Mouse (Mus musculus): ENCODE data around the gene Kctd7. TPM values are rescaled to one million over a fixed set of nuclear protein-coding genes. Genes with fewer than 3 reads are reported as not detected.

The Kctd7 gene
- polyA plus RNA-seq, 1 experiment from 2014 or later, result 4.9 TPM

GRCm38 (mm10) chr5:130145961-130146360, 1.3 kb downstream of the Kctd7 start:
- Histone ChIP-seq H3K27me3 (ENCODE audit: control insufficient read depth, insufficient read depth, low read length) (no peaks in the 10 kb centered on the region), H3K27ac (replicated peaks; ENCODE audit: low read depth, low read length) (no peak overlapping the region), H3K36me3 (replicated peaks; ENCODE audit: control insufficient read depth, insufficient read depth, low read depth, low read length) (no peaks in the 10 kb centered on the region), H3K4me1 (ENCODE audit: control insufficient read depth, insufficient read depth, low read length) (0 out of 2 replicates have a peak, but pooled peaks cover 2% of the 10 kb centered on the region), H3K9me3 (replicated peaks; ENCODE audit: control insufficient read depth, low read length) (no peaks in the 10 kb centered on the region), H3K4me2 (ENCODE audit: low read depth, low read length) (no peak overlapping the region), H3K9ac (replicated peaks; ENCODE audit: low read length) (no peak overlapping the region), H3K4me3 (ENCODE audit: low read depth, low read length) (no peak overlapping the region)
- WGBS, result 84% methylated on average over 8 of the region's 8 CpGs
- no peak for DNase-seq (ENCODE audit: low spot score)
- ATAC-seq (replicated peaks; ENCODE audit: insufficient number of reproducible peaks, low FRiP score, low TSS enrichment, low read depth), result no peak

DNA sequence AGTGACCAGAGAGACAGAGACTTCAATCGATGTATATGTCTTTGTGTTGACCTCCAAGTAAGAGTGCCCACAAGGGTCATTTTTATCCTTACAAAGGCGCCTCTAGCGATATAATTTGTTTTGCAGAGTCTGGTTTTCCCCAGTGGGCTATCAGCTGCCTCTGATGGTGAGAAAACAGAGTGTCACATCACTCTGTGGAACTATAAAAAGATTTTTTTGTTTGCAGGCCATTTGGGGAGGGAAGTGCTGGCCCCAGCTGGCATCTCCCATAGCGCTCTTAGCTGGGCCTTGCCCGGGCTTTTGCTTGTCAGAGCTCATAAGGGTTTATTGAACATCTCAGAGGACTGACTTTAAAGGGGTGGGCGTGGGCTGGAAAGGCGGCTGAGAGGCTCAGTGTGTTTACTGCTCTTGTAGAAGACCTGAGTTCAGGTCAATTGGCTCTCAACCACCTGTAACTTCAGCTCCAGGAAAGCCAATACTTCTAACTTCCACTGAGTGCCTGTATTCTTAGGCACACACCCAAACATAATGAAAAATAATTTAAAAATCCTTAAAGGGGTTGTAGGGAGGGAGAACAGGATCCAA, 5.2 kb downstream of the Kctd7 start:
- Histone ChIP-seq H3K4me1 (ENCODE audit: control insufficient read depth, insufficient read depth, low read length) (no peaks in the 10 kb centered on the region), H3K4me2 (ENCODE audit: low read depth, low read length) (no peak overlapping the region), H3K9ac (replicated peaks; ENCODE audit: low read length) (no peak overlapping the region), H3K36me3 (replicated peaks; ENCODE audit: control insufficient read depth, insufficient read depth, low read depth, low read length) (no peaks in the 10 kb centered on the region), H3K4me3 (ENCODE audit: low read depth, low read length) (no peak overlapping the region), H3K27me3 (ENCODE audit: control insufficient read depth, insufficient read depth, low read length) (no peaks in the 10 kb centered on the region), H3K9me3 (replicated peaks; ENCODE audit: control insufficient read depth, low read length) (no peaks in the 10 kb centered on the region), H3K27ac (replicated peaks; ENCODE audit: low read depth, low read length) (no peak overlapping the region)
- DNase-seq (ENCODE audit: low spot score) (no peak), ATAC-seq (replicated peaks; ENCODE audit: insufficient number of reproducible peaks, low FRiP score, low TSS enrichment, low read depth) (no peak)
- WGBS, result 80% methylated on average over 7 of the region's 7 CpGs

DNA sequence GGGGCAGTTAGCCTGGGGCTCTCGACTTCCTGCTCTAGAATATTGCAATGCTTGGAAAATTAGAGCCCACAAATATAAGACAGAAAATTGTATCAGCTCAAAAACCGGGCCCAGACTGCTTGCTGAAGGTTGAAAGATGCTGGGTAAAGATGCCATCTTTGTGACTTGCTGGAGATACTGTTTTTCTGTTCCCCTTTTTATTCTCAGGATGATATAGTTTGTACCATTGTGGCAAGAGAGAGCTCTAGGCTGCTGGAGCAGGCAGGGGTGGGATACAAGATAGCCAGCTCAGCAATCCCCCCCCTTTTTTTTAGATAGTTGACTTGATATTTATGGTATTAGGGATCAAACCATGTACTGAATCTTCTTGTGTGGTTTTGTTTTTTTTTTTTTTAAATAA, 9.6 kb downstream of the Kctd7 start:
- H3K4me3 ChIP-seq (ENCODE audit: low read depth, low read length), result no peak overlapping the region
- DNase-seq (ENCODE audit: low spot score) (no peak), ATAC-seq (replicated peaks; ENCODE audit: insufficient number of reproducible peaks, low FRiP score, low TSS enrichment, low read depth) (no peak)
- H3K27ac ChIP-seq (replicated peaks; ENCODE audit: low read depth, low read length), result no peak overlapping the region
- H3K4me2 ChIP-seq (ENCODE audit: low read depth, low read length), result no peak overlapping the region
- 83% methylated on average over 2 of the region's 2 CpGs for WGBS
- no peaks in the 10 kb centered on the region for H3K9me3 ChIP-seq (replicated peaks; ENCODE audit: control insufficient read depth, low read length)
- H3K27me3 ChIP-seq (ENCODE audit: control insufficient read depth, insufficient read depth, low read length), result no peaks in the 10 kb centered on the region
- no peaks in the 10 kb centered on the region for H3K4me1 ChIP-seq (ENCODE audit: control insufficient read depth, insufficient read depth, low read length)
- H3K9ac ChIP-seq (replicated peaks; ENCODE audit: low read length), result no peak overlapping the region
- no peaks in the 10 kb centered on the region for H3K36me3 ChIP-seq (replicated peaks; ENCODE audit: control insufficient read depth, insufficient read depth, low read depth, low read length)

GRCm38 (mm10) chr5:130158545-130158944, 13.9 kb downstream of the Kctd7 start:
- Histone ChIP-seq H3K27ac (replicated peaks; ENCODE audit: low read depth, low read length) (no peak overlapping the region), H3K4me2 (ENCODE audit: low read depth, low read length) (no peak overlapping the region), H3K9me3 (replicated peaks; ENCODE audit: control insufficient read depth, low read length) (no peaks in the 10 kb centered on the region), H3K4me1 (ENCODE audit: control insufficient read depth, insufficient read depth, low read length) (no peaks in the 10 kb centered on the region), H3K36me3 (replicated peaks; ENCODE audit: control insufficient read depth, insufficient read depth, low read depth, low read length) (no peaks in the 10 kb centered on the region), H3K27me3 (ENCODE audit: control insufficient read depth, insufficient read depth, low read length) (no peaks in the 10 kb centered on the region), H3K4me3 (ENCODE audit: low read depth, low read length) (no peak overlapping the region), H3K9ac (replicated peaks; ENCODE audit: low read length) (no peak overlapping the region)
- no peak for ATAC-seq (replicated peaks; ENCODE audit: insufficient number of reproducible peaks, low FRiP score, low TSS enrichment, low read depth)
- DNase-seq (ENCODE audit: low spot score), result no peak
- WGBS, result 72% methylated on average over 4 of the region's 4 CpGs

DNA sequence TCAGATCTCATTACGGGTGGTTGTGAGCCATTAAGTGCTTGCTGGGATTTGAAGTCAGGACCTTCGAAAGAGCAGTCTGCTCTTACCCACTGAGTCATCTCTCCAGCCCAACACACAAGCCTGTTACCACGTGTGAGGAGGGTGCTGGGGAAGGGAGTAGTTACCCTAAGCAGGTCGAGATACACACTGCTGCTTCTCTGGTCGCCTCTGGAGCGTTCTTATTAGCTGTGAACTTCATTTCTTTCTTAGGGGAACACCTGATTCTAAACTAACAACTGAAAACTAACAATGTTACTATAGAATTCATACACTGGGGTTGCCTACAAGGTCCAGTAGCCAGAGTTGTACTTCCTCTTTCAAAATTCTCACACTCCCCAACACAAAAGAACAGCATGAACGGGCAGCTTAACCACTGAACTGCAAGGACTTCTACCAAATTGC, 15.1 kb downstream of the Kctd7 start:
- WGBS, result 69% methylated on average over 7 of the region's 7 CpGs

DNA sequence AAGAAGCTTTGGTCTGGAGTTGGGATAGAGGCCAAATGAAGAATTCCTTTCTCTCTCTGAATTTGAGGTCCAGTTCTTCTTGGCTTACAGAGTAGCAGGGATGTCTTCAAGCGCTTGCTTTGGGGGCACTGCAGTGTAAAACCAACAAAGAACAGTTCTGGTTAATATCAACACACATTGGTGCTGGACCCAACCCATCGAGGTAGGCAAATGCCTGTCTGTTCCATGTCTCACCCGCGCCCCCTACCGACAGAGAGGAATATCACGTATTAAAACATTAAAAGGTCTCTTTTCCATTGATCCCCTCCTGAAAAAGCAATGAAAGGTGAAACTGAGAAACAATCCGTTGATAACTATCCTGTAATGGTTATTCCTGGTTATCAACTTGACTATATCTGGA, 19.0 kb downstream of the Kctd7 start:
- H3K4me2 ChIP-seq (ENCODE audit: low read depth, low read length), result no peak overlapping the region
- H3K27me3 ChIP-seq (ENCODE audit: control insufficient read depth, insufficient read depth, low read length), result no peaks in the 10 kb centered on the region
- DNase-seq (ENCODE audit: low spot score) (peak; percentile 77), ATAC-seq (replicated peaks; ENCODE audit: insufficient number of reproducible peaks, low FRiP score, low TSS enrichment, low read depth) (no peak)
- no peaks in the 10 kb centered on the region for H3K9me3 ChIP-seq (replicated peaks; ENCODE audit: control insufficient read depth, low read length)
- no peaks in the 10 kb centered on the region for H3K4me1 ChIP-seq (ENCODE audit: control insufficient read depth, insufficient read depth, low read length)
- no peak overlapping the region for H3K27ac ChIP-seq (replicated peaks; ENCODE audit: low read depth, low read length)
- no peaks in the 10 kb centered on the region for H3K36me3 ChIP-seq (replicated peaks; ENCODE audit: control insufficient read depth, insufficient read depth, low read depth, low read length)
- no peak overlapping the region for H3K4me3 ChIP-seq (ENCODE audit: low read depth, low read length)
- WGBS, result 4% methylated on average over 7 of the region's 7 CpGs
- no peak overlapping the region for H3K9ac ChIP-seq (replicated peaks; ENCODE audit: low read length)

More for the DNA sequence above, 15.1 kb downstream of the Kctd7 start:
- H3K9ac ChIP-seq (replicated peaks; ENCODE audit: low read length), result no peak overlapping the region
- no peak overlapping the region for H3K27ac ChIP-seq (replicated peaks; ENCODE audit: low read depth, low read length)
- no peaks in the 10 kb centered on the region for H3K9me3 ChIP-seq (replicated peaks; ENCODE audit: control insufficient read depth, low read length)
- H3K4me3 ChIP-seq (ENCODE audit: low read depth, low read length), result no peak overlapping the region
- no peaks in the 10 kb centered on the region for H3K4me1 ChIP-seq (ENCODE audit: control insufficient read depth, insufficient read depth, low read length)
- H3K36me3 ChIP-seq (replicated peaks; ENCODE audit: control insufficient read depth, insufficient read depth, low read depth, low read length), result no peaks in the 10 kb centered on the region
- H3K27me3 ChIP-seq (ENCODE audit: control insufficient read depth, insufficient read depth, low read length), result no peaks in the 10 kb centered on the region
- DNase-seq (ENCODE audit: low spot score), result no peak
- no peak for ATAC-seq (replicated peaks; ENCODE audit: insufficient number of reproducible peaks, low FRiP score, low TSS enrichment, low read depth)
- no peak overlapping the region for H3K4me2 ChIP-seq (ENCODE audit: low read depth, low read length)

DNA sequence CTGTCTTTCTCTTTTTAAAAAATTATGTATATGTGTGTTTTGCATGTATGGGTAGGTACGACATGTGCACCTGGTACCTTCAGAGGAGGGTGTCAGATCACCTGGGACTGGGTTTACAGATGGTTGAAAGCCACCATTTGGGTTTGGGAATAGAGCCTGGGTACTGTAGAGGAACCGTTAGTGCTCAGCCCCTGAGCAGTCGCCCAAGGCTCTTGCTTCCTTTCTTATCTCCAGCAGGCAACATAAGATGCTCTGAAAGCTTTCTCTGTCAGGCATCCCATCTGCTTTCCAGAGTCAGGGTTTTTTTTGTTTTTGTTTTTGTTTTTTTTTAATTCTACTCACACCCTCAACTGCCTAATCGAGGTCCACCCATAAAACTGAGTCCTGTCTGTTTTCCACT, 20.6 kb downstream of the Kctd7 start:
- no peak overlapping the region for H3K4me3 ChIP-seq (ENCODE audit: low read depth, low read length)
- no peaks in the 10 kb centered on the region for H3K9me3 ChIP-seq (replicated peaks; ENCODE audit: control insufficient read depth, low read length)
- H3K27ac ChIP-seq (replicated peaks; ENCODE audit: low read depth, low read length), result no peak overlapping the region
- WGBS, result 73% methylated on average over 4 of the region's 4 CpGs
- H3K4me1 ChIP-seq (ENCODE audit: control insufficient read depth, insufficient read depth, low read length), result no peaks in the 10 kb centered on the region
- H3K36me3 ChIP-seq (replicated peaks; ENCODE audit: control insufficient read depth, insufficient read depth, low read depth, low read length), result no peaks in the 10 kb centered on the region
- ATAC-seq (replicated peaks; ENCODE audit: insufficient number of reproducible peaks, low FRiP score, low TSS enrichment, low read depth) (no peak), DNase-seq (ENCODE audit: low spot score) (no peak)
- H3K4me2 ChIP-seq (ENCODE audit: low read depth, low read length), result no peak overlapping the region
- no peak overlapping the region for H3K9ac ChIP-seq (replicated peaks; ENCODE audit: low read length)
- no peaks in the 10 kb centered on the region for H3K27me3 ChIP-seq (ENCODE audit: control insufficient read depth, insufficient read depth, low read length)

- H3K36me3 ChIP-seq (replicated peaks; ENCODE audit: control insufficient read depth, insufficient read depth, low read depth, low read length), result no peaks in the 10 kb centered on the region
- H3K4me1 ChIP-seq (ENCODE audit: control insufficient read depth, insufficient read depth, low read length), result no peaks in the 10 kb centered on the region
- H3K9me3 ChIP-seq (replicated peaks; ENCODE audit: control insufficient read depth, low read length), result no peaks in the 10 kb centered on the region
- no peaks in the 10 kb centered on the region for H3K27me3 ChIP-seq (ENCODE audit: control insufficient read depth, insufficient read depth, low read length)
- no peak overlapping the region for H3K4me3 ChIP-seq (ENCODE audit: low read depth, low read length)
- no peak overlapping the region for H3K4me2 ChIP-seq (ENCODE audit: low read depth, low read length)
- 67% methylated on average over 6 of the region's 6 CpGs for WGBS
- no peak overlapping the region for H3K27ac ChIP-seq (replicated peaks; ENCODE audit: low read depth, low read length)
- DNase-seq (ENCODE audit: low spot score) (no peak), ATAC-seq (replicated peaks; ENCODE audit: insufficient number of reproducible peaks, low FRiP score, low TSS enrichment, low read depth) (no peak)
- no peak overlapping the region for H3K9ac ChIP-seq (replicated peaks; ENCODE audit: low read length)
Measured at GRCm38 (mm10) chr5:130169109-130169508, 24.4 kb downstream of the Kctd7 start.
